Mouse (Mus musculus) bone marrow macrophage, adult 2 months (primary cell): ENCODE data around the gene Cachd1. TPM values are rescaled to one million over a fixed set of nuclear protein-coding genes. Genes with fewer than 3 reads are reported as not detected.

Source experiments
- H3K27ac ChIP-seq: 2 replicates; pipeline ENCODE4 v1.5.1; 2012; ENCODE audit warnings: low read depth, low read length; ENCODE audit not compliant: insufficient read depth
- H3K4me1 ChIP-seq: 2 replicates; pipeline ENCODE4 v1.6.1; 2012; ENCODE audit warnings: low read length; ENCODE audit not compliant: control insufficient read depth, insufficient read depth
- H3K4me3 ChIP-seq: 2 replicates; pipeline ENCODE4 v1.5.1; 2012; ENCODE audit warnings: mild to moderate bottlenecking, low read length, moderate library complexity; ENCODE audit not compliant: insufficient read depth
- CTCF ChIP-seq: IDR thresholded peaks from 2 replicates; pipeline ENCODE4 v1.5.1; 2012; ENCODE audit warnings: low read depth, mild to moderate bottlenecking, low read length, moderate library complexity
- POLR2A ChIP-seq: IDR thresholded peaks from 2 replicates; pipeline ENCODE4 v1.6.1; 2012; ENCODE audit warnings: mild to moderate bottlenecking, low read depth, low read length, borderline replicate concordance
- polyA plus RNA-seq: library from polyadenylated mRNA; stranded (reverse); fragments of >200 nt; gene quantifications from 2 replicates; pipeline ENCODE4 v1.2.4, GENCODE M21; 2012; ENCODE audit not compliant: missing spikeins, insufficient read depth, insufficient read length

Cachd1 gene
- polyA plus RNA-seq, 1 experiment = not detected

DNA sequence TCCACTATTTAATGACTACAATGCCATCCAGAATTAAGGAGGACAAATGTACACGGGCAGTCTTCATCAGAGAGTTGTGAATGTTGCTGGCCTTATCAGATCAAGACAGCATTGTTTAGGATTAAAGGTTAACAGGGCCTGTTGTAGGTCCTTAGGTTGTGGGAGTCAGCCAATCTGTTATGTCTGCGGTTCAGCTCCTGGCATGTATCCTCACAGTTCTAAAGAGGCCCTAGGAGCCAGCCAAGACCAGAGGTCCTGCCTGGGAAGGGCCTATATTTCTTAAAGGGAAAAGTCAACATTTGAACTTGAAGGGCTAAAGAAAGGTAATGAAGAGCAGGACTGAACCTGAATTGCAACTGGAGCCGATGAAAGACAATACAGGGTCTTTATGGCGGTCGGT is 13.7 kb downstream of the Cachd1 start:
- TF ChIP-seq CTCF = no peak
- TF ChIP-seq POLR2A = no peak
- H3K4me1 ChIP-seq = no peaks in the 10 kb centered on the region
- no peak overlapping the region for H3K4me3 ChIP-seq
- no peak overlapping the region for H3K27ac ChIP-seq

GRCm38 (mm10) chr4:100793147-100793546 is 16.7 kb downstream of the Cachd1 start:
- no peaks in the 10 kb centered on the region for H3K4me1 ChIP-seq
- H3K4me3 ChIP-seq = no peak overlapping the region
- H3K27ac ChIP-seq = no peak overlapping the region
- TF ChIP-seq POLR2A (no peak), CTCF (no peak)

- TF ChIP-seq CTCF (no peak), POLR2A (no peak)
- Histone ChIP-seq H3K4me1 (no peaks in the 10 kb centered on the region), H3K4me3 (no peak overlapping the region), H3K27ac (no peak overlapping the region)
Observed at GRCm38 (mm10) chr4:100795523-100795922, 19.0 kb downstream of the Cachd1 start.

- no peak for TF ChIP-seq CTCF
- no peak for TF ChIP-seq POLR2A
- H3K27ac ChIP-seq = no peak overlapping the region
- no peaks in the 10 kb centered on the region for H3K4me1 ChIP-seq
- H3K4me3 ChIP-seq = no peak overlapping the region
Observed at GRCm38 (mm10) chr4:100800730-100801442, 24.4 kb downstream of the Cachd1 start.

DNA sequence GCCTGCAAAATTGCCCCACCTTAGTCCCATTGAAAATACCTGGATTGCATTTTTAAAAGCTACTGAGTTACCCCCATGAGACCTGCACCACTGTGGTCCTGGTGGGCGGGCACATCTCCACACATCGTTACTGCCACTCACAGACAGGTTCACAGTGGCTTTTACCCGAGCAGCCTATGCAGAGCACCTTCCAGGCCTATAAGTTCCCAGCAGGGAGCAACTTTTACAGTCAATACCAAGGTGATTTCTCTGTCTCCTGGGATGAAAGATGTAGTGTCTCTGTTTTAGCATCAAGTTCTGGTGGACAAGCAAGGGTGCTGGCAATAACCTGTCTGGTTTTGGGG is 24.9 kb downstream of the Cachd1 start:
- H3K4me1 ChIP-seq = no peaks in the 10 kb centered on the region
- no peak overlapping the region for H3K27ac ChIP-seq
- TF ChIP-seq CTCF (no peak), POLR2A (no peak)
- no peak overlapping the region for H3K4me3 ChIP-seq

GRCm38 (mm10) chr4:100811057-100811695 is 34.7 kb downstream of the Cachd1 start:
- TF ChIP-seq CTCF (no peak), POLR2A (no peak)
- no peaks in the 10 kb centered on the region for H3K4me1 ChIP-seq
- no peak overlapping the region for H3K4me3 ChIP-seq
- no peak overlapping the region for H3K27ac ChIP-seq

DNA sequence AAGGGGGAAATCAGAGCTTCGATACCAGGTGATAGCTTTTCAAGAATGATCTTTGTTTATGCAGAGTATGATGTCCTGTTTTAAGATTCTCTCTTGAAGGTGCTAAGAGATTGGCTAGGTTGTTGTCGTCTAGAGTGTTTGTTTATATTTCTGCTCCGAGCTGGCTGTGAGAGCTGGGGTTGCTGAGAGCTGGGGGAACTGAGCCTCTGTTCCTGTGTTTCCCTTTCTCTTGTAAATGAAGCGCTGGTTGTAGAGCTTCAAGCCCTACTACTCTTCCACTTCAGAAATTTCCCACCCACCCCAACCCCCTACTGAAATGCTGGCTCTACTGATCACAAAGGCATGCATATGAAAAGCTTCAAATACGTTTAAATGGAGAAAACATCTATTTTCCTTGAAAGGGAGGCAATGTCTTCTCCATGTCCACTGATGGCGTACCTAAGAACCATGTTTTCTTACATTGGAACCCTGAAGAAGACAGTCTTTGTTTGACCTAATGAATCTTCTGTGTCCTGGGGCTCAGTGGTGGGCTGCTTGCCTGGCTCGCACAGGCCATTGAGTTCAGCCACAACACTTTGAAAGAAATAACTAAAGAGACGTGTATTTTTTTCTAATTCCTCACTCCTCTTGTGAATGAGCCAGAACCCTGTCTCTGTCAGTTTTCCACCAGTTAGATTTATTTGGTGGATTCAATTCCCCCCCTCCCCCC is 35.5 kb downstream of the Cachd1 start:
- no peak for TF ChIP-seq POLR2A
- no peak for TF ChIP-seq CTCF
- Histone ChIP-seq H3K4me1 (no peaks in the 10 kb centered on the region), H3K27ac (no peak overlapping the region), H3K4me3 (no peak overlapping the region)

- Histone ChIP-seq H3K4me1 (no peaks in the 10 kb centered on the region), H3K4me3 (no peak overlapping the region), H3K27ac (no peak overlapping the region)
- TF ChIP-seq POLR2A (no peak), CTCF (no peak)
Observed at GRCm38 (mm10) chr4:100813767-100814461, 37.4 kb downstream of the Cachd1 start.

- H3K4me3 ChIP-seq = no peak overlapping the region
- TF ChIP-seq CTCF (no peak), POLR2A (no peak)
- H3K27ac ChIP-seq = no peak overlapping the region
- H3K4me1 ChIP-seq = no peaks in the 10 kb centered on the region
Observed at GRCm38 (mm10) chr4:100819238-100819637, 42.8 kb downstream of the Cachd1 start.
